Mouse (Mus musculus) lung, embryonic 14.5 days (tissue): ENCODE results near the gene Rchy1. TPM values are rescaled to one million over a fixed set of nuclear protein-coding genes. Genes with fewer than 3 reads are reported as not detected.

Source experiments
- ATAC-seq: fragments of 200-750 bp; cut with Nextera tagmentation; 2 replicates; pipeline ENCODE4 v1.8.0; 2017; ENCODE audit warnings: mild to moderate bottlenecking, moderate TSS enrichment, moderate library complexity; ENCODE audit not compliant: insufficient read depth
- DNase-seq: peaks from one replicate; pipeline ENCODE4 v3.0.0-alpha.2; 2015
- H3K27ac ChIP-seq: fragments of 300-500 bp; sonication (generic); 2 replicates; pipeline ENCODE4 v1.5.1; 2014; ENCODE audit warnings: low read depth, mild to moderate bottlenecking, moderate library complexity
- H3K27me3 ChIP-seq: fragments of 300-500 bp; sonication (generic); 2 replicates; pipeline ENCODE4 v1.6.1; 2014; ENCODE audit warnings: low read length, control low read depth; ENCODE audit not compliant: insufficient read depth
- H3K36me3 ChIP-seq: fragments of 300-500 bp; sonication (generic); 2 replicates; pipeline ENCODE4 v1.6.1; 2014; ENCODE audit warnings: control low read depth; ENCODE audit not compliant: insufficient read depth
- H3K4me1 ChIP-seq: fragments of 300-500 bp; sonication (generic); 2 replicates; pipeline ENCODE4 v1.6.1; 2014; ENCODE audit warnings: antibody characterized with exemption, control low read depth; ENCODE audit not compliant: insufficient read depth
- H3K4me2 ChIP-seq: fragments of 300-500 bp; sonication (generic); 2 replicates; pipeline ENCODE4 v1.6.1; 2014; ENCODE audit warnings: mild to moderate bottlenecking
- H3K4me3 ChIP-seq: fragments of 300-500 bp; sonication (generic); 2 replicates; pipeline ENCODE4 v1.5.1; 2014; ENCODE audit warnings: low read depth, low read length
- H3K9ac ChIP-seq: fragments of 300-500 bp; sonication (generic); 2 replicates; pipeline ENCODE4 v1.6.1; 2014
- H3K9me3 ChIP-seq: fragments of 300-500 bp; sonication (generic); 2 replicates; pipeline ENCODE4 v1.6.1; 2016; ENCODE audit warnings: low read depth, low read length, control low read depth
- CTCF ChIP-seq: IDR thresholded peaks from 2 replicates; pipeline ENCODE4 v1.5.1; 2016; ENCODE audit warnings: antibody characterized with exemption, low read depth
- WGBS: fragments of 180-500 bp; shearing (Covaris S2); extraction: QIAGEN DNeasy Blood & Tissue Kit; methylation state at CpG from one replicate; pipeline ENCODE4 v1.1.7; 2014; 5-methylcytosine and 5-hydroxymethylcytosine counted together
- polyA plus RNA-seq: library from polyadenylated mRNA; unstranded; fragments of >200 nt; fragmentation: Nextera tagmentation; extraction: Ambion mirVana; gene quantifications from 2 replicates; pipeline ENCODE4 v1.2.1, GENCODE M21; 2014

Rchy1 gene
- polyA plus RNA-seq, 1 experiment from 2014 or later = 49.8 TPM

GRCm38 (mm10) chr5:91977397-91977770 is 14.5 kb upstream of the Rchy1 start:
- no peaks in the 10 kb centered on the region for H3K4me1 ChIP-seq
- ATAC-seq (no peak), DNase-seq (no peak)
- TF ChIP-seq CTCF = no peak
- no peaks in the 10 kb centered on the region for H3K27me3 ChIP-seq
- no peaks in the 10 kb centered on the region for H3K9me3 ChIP-seq
- 81% methylated on average over 2 of the region's 2 CpGs for WGBS
- no peak overlapping the region for H3K4me3 ChIP-seq
- H3K4me2 ChIP-seq = no peak overlapping the region
- H3K27ac ChIP-seq = no peak overlapping the region
- H3K36me3 ChIP-seq = no peaks in the 10 kb centered on the region
- no peak overlapping the region for H3K9ac ChIP-seq

- WGBS = 68% methylated on average over 10 of the region's 10 CpGs
- Histone ChIP-seq H3K9me3 (no peaks in the 10 kb centered on the region), H3K27ac (no peak overlapping the region), H3K4me3 (no peak overlapping the region), H3K27me3 (no peaks in the 10 kb centered on the region), H3K4me1 (no peaks in the 10 kb centered on the region), H3K36me3 (no peaks in the 10 kb centered on the region), H3K9ac (no peak overlapping the region), H3K4me2 (no peak overlapping the region)
- DNase-seq (no peak), ATAC-seq (no peak)
- TF ChIP-seq CTCF = no peak
Observed at GRCm38 (mm10) chr5:91976566-91977396, 13.9 kb upstream of the Rchy1 start.

GRCm38 (mm10) chr5:91975758-91976157 is 12.9 kb upstream of the Rchy1 start:
- Histone ChIP-seq H3K4me3 (no peak overlapping the region), H3K27me3 (no peaks in the 10 kb centered on the region), H3K36me3 (no peaks in the 10 kb centered on the region), H3K9me3 (no peaks in the 10 kb centered on the region), H3K4me2 (no peak overlapping the region), H3K27ac (no peak overlapping the region), H3K4me1 (no peaks in the 10 kb centered on the region), H3K9ac (no peak overlapping the region)
- ATAC-seq (no peak), DNase-seq (no peak)
- TF ChIP-seq CTCF = no peak
- WGBS = 87% methylated on average over 9 of the region's 9 CpGs

- H3K27ac ChIP-seq = no peak overlapping the region
- ATAC-seq (no peak), DNase-seq (no peak)
- no peaks in the 10 kb centered on the region for H3K27me3 ChIP-seq
- H3K4me3 ChIP-seq = no peak overlapping the region
- no peaks in the 10 kb centered on the region for H3K36me3 ChIP-seq
- no peaks in the 10 kb centered on the region for H3K9me3 ChIP-seq
- TF ChIP-seq CTCF = no peak
- H3K4me2 ChIP-seq = no peak overlapping the region
- no peak overlapping the region for H3K9ac ChIP-seq
- no peaks in the 10 kb centered on the region for H3K4me1 ChIP-seq
- 83% methylated on average over 7 of the region's 7 CpGs for WGBS
Observed at GRCm38 (mm10) chr5:91974002-91974401, 11.1 kb upstream of the Rchy1 start.

- WGBS = 83% methylated on average over 3 of the region's 3 CpGs
- no peak for TF ChIP-seq CTCF
- H3K4me3 ChIP-seq = no peak overlapping the region
- H3K4me1 ChIP-seq = no peaks in the 10 kb centered on the region
- no peak for DNase-seq
- H3K9ac ChIP-seq = no peak overlapping the region
- H3K4me2 ChIP-seq = no peak overlapping the region
- no peaks in the 10 kb centered on the region for H3K9me3 ChIP-seq
- H3K36me3 ChIP-seq = no peaks in the 10 kb centered on the region
- no peak for ATAC-seq
- no peaks in the 10 kb centered on the region for H3K27me3 ChIP-seq
- no peak overlapping the region for H3K27ac ChIP-seq
Observed at GRCm38 (mm10) chr5:91972046-91972445, 9.2 kb upstream of the Rchy1 start.

- Histone ChIP-seq H3K9ac (peak overlapping the region; percentile 74), H3K27me3 (no peaks in the 10 kb centered on the region), H3K36me3 (peaks cover 9% of the 10 kb centered on the region), H3K4me3 (peak overlapping the region; percentile 80), H3K27ac (peak overlapping the region; percentile 99), H3K4me1 (peaks cover 7% of the 10 kb centered on the region; the same call in 1 of the 2 replicates), H3K9me3 (no peaks in the 10 kb centered on the region), H3K4me2 (peak overlapping the region; percentile 76)
- no peak for TF ChIP-seq CTCF
- WGBS = under 1% methylated on average over 14 of the region's 14 CpGs
- ATAC-seq (no peak), DNase-seq (peak; percentile 65)
Observed at GRCm38 (mm10) chr5:91962259-91962638, 619 bp downstream of the Rchy1 start.

GRCm38 (mm10) chr5:91961370-91961769 is 1.5 kb downstream of the Rchy1 start:
- DNase-seq = no peak
- H3K4me3 ChIP-seq = peak overlapping the region; percentile 80

More at GRCm38 (mm10) chr5:91961370-91961769, 1.5 kb downstream of the Rchy1 start:
- WGBS = 88% methylated on average over 1 of the region's 1 CpGs
- ATAC-seq = no peak
- H3K4me1 ChIP-seq = peaks cover 7% of the 10 kb centered on the region; the same call in 1 of the 2 replicates
- TF ChIP-seq CTCF = no peak
- H3K9me3 ChIP-seq = no peaks in the 10 kb centered on the region
- no peak overlapping the region for H3K27ac ChIP-seq
- H3K4me2 ChIP-seq = peak overlapping the region; percentile 76
- peaks cover 16% of the 10 kb centered on the region for H3K36me3 ChIP-seq
- H3K27me3 ChIP-seq = no peaks in the 10 kb centered on the region
- peak overlapping the region; percentile 74; the same call in 1 of the 2 replicates for H3K9ac ChIP-seq
